10 mouse cellular contexts compared by ENCODE assay signal in the genomic region with DNA sequence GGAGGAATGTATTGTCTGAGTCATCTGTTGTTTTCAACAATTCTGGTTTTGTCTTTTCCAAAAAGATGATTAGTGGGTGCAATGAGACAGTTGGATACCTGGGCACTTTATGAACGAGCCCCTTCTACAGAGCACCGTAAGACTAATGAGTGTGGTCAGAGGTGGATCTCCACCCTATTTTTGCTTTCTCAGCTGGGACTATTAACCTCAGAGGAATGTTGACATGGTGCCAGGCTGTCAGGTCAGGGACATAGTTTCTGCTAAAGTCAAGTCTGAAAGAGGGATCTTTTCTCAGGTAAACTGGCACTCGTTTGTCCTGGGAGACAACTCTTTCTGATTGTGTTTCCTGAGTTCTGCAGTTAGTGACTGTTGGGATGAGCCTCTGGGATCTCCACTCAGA. TPM values are rescaled to one million over a fixed set of nuclear protein-coding genes. Genes with fewer than 3 reads are reported as not detected.
DNase-seq lines count a peak whose midpoint lies in the region.
"Had no signal": no experiment of that assay in that cellular context is flagged by ENCODE, and none has a peak within 500 bp of the region (broad histone marks: within the 10 kb centered on the region; RNA-seq: fewer than 3 reads in every experiment).

No protein-coding gene starts in this region.

- intact Hi-C loops in heart, postnatal 25 days (cut with DNase I): no loop called here
- intact Hi-C loops in left cerebral cortex, postnatal 25 days (cut with DNase I): no loop called here

- DNase-seq in heart, postnatal 4 days: peak; percentile 31
- DNase-seq in heart, postnatal 25 days (ENCODE audit: low spot score): no peak
- DNase-seq in 3T3-L1 (ENCODE audit: low read depth, low spot score): peak; percentile 75
- DNase-seq in adrenal gland, adult 8-10 months: peak; percentile 57
- DNase-seq in kidney, postnatal 10 days: peak; percentile 73
- no peak for DNase-seq in left cerebral cortex, postnatal 25 days (ENCODE audit: low spot score in 2 of 2)
- no peak for DNase-seq in thymus, postnatal 25 days
- DNase-seq: cerebellum, postnatal 14 days; spleen, adult 18-20 months had no signal

RNA-seq across cellular contexts. Expression of gene Mtmr11, which starts 26.8 kb away (rescaled TPM):
- total RNA-seq in heart, postnatal 4 days (2021): 1 to 10 TPM; 4.2 to 4.6 TPM
- total RNA-seq in heart, postnatal 25 days (2021): 1 to 10 TPM; 3.2 TPM
- 10 to 100 TPM; 14.7 to 70.7 (median 43.7) TPM for total RNA-seq in adrenal gland, adult 8-10 months (2022)
- total RNA-seq in left cerebral cortex, postnatal 25 days (2021): 1 to 10 TPM; 6.4 to 6.8 TPM
- total RNA-seq: hematopoietic stem cell, adult 5-6 weeks had no signal

RNA-seq across cellular contexts. Expression of gene Otud7b, which starts 30.7 kb away (rescaled TPM):
- 10 to 100 TPM; 45.7 to 47.4 TPM for total RNA-seq in heart, postnatal 4 days (2021)
- total RNA-seq in heart, postnatal 25 days (2021): 10 to 100 TPM; 52.2 to 54.5 TPM
- total RNA-seq in adrenal gland, adult 8-10 months (2022): 10 to 100 TPM; 37.8 to 55.2 (median 47.2) TPM
- 10 to 100 TPM; 24.6 to 27.7 TPM for total RNA-seq in left cerebral cortex, postnatal 25 days (2021)

RNA-seq across cellular contexts. Expression of gene Sf3b4, which starts 37.1 kb away (rescaled TPM):
- total RNA-seq in heart, postnatal 4 days (2021): 10 to 100 TPM; 34.1 to 36.8 TPM
- 10 to 100 TPM; 16.9 to 17.2 TPM for total RNA-seq in heart, postnatal 25 days (2021)
- total RNA-seq in adrenal gland, adult 8-10 months (2022): 10 to 100 TPM; 46.8 to 59.3 (median 50.8) TPM
- total RNA-seq in left cerebral cortex, postnatal 25 days (2021): 10 to 100 TPM; 39.6 to 43.4 TPM

RNA-seq across cellular contexts. Expression of gene Sv2a, which starts 45.9 kb away (rescaled TPM):
- total RNA-seq in heart, postnatal 4 days (2021): 10 to 100 TPM; 19.3 to 20.6 TPM
- 1 to 10 TPM; 5.0 to 6.5 TPM for total RNA-seq in heart, postnatal 25 days (2021)
- 10 to 100 TPM in 3 of 4 experiments, 1 to 10 TPM in 1; 9.4 to 16.7 (median 13.6) TPM for total RNA-seq in adrenal gland, adult 8-10 months (2022)
- 100 to 1,000 TPM; 429 to 435 TPM for total RNA-seq in left cerebral cortex, postnatal 25 days (2021)

Comparison
In these comparisons a context has a peak if more than half of its experiments do, and no peak if none do; other contexts are left out.
1. DNase-seq: peak in heart, postnatal 4 days (single experiment), 3T3-L1 (single experiment), adrenal gland, adult 8-10 months (single experiment) and kidney, postnatal 10 days (single experiment); none in heart, postnatal 25 days (single experiment), left cerebral cortex, postnatal 25 days (0 of 2) and thymus, postnatal 25 days (single experiment).